Mouse (Mus musculus): ENCODE results near the gene Pfdn4. TPM values are rescaled to one million over a fixed set of nuclear protein-coding genes. Genes with fewer than 3 reads are reported as not detected.

Gene Pfdn4
- polyA plus RNA-seq, 2 experiments from 2014 or later: 40.0 to 52.4 TPM

DNA sequence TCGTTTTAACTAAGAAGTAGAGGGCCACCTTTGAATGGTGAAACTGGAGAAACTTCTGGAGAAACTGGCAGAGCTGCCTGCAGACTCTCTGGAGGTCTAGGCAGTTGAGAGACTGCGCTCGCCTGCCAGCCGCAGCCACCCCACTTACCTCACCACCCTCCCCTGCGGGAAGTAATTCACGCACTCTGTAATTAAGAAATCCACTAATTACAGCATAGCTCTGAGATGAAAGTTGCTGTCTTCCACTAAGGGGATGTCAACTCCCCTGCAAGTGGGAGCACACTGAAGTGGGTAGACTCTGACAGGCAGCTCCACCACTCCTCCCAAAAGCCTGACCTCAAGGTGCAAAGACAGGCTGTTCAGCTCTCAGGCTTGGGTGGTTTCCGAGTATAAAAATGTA, 55.9 kb downstream of the Pfdn4 start:
- ATAC-seq: no peak

DNA sequence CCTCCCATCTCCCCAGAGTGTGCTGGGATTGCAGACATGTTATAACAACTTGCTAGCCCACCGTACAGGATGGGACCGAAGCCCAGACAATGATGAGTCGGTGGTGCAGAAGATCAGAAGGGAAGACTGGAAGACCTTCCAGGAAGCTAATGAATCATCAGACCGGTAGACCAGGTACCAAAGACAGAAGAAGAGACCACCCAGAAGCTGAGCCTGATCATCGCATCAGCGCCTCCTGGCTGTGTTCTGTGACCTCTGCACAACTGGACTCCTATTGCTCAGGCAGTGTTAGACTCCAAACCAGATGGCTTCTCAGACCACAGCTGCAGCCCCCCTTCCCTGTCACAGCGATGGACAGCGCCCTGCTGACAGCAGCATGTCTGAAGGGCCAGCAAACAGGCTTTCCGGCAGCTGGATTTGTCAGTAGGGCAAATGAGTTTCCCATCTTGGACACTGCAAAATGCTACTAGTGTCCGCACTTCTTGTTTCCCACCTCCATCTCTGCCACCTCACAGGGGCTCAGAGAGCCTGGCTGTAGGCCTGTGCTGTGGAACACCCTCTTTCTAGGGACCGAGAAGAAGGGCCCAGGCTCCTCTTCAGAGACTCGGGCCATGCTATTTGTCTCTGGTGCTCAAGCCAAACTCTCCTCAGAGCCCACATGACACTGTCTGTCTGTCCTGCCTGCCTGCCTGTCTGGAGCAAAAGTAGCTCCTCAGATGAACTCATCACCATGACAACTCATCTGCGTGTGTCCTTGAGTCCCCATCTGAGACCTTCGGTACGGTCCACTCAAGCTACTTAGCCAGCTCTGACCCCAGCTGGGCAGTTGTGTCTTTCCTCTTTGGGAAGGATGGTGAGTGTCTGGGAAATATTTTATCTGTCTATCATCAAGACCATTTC, 68.0 kb downstream of the Pfdn4 start:
- no peak for ATAC-seq

DNA sequence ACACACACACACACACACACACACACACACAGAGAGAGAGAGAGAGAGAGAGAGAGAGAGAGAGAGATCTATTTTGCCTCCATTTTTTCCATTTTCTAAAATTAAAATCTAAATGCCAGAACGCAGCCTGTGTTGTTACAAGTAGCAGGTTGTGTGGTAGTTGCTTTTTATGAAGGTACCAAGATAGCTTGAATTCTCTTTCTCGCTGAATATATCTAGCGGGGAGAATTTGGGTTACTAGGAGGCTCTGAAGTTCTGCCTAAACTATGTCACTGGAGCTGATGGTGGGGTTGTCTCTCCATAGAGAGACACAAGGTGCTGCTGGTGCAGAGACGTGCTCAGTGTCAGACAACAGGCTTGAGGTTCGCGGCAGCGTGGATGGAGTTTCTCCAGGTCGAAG, 68.8 kb downstream of the Pfdn4 start:
- no peak for ATAC-seq

Other genes with a start within 250 kb of the Pfdn4 start
- 1 to 10 TPM; 5.1 to 8.0 TPM for gene Bcas1, start 68.6 kb upstream of the Pfdn4 start, polyA plus RNA-seq (2017; shearing (Covaris generic))
- not detected for gene Cyp24a1, start 717 bp downstream of the Pfdn4 start, polyA plus RNA-seq (2017; shearing (Covaris generic))
- not detected for gene 4930470P17Rik, start 105.6 kb downstream of the Pfdn4 start, polyA plus RNA-seq (2017; shearing (Covaris generic))
- gene Dok5, start 235.4 kb downstream of the Pfdn4 start, polyA plus RNA-seq (2017; shearing (Covaris generic)): not detected

All from CD4-positive, CD25-positive, alpha-beta regulatory T cell, adult 4 months (primary cell).